Mouse (Mus musculus): ENCODE measurements around the gene Mapkapk2.

DNA sequence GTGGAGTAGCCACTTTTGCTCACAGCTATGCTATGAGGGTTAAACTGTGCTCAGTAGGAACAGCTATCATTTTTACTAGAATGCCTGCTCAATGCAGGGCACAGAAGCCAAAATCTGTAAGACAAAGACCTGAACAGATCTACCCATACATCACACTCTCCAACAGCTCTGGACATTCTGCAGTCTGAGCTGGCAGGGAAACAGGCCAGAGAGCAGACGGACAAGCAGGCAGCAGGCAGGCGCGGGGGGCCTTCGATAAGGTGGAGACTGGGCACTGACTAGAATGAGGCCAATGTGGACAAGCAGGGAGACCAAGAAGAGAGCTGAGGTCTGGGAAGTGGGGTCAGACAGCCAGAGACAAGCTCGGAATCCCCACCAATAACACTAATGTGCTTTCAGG lies 37.8 kb downstream of the Mapkapk2 start:
- TF ChIP-seq CTCF (IDR thresholded peaks at IDR 0.05; ENCODE audit: low read depth) (no peak), EP300 (IDR thresholded peaks at IDR 0.05; ENCODE audit: low read depth) (no peak)

All from liver, postnatal 0 days (tissue).